Mouse (Mus musculus): Measurements from ENCODE around the gene Morn5. TPM values are rescaled to one million over a fixed set of nuclear protein-coding genes. Genes with fewer than 3 reads are reported as not detected.

The Morn5 gene
- total and polyA plus RNA-seq, 3 experiments = 0.81 to 1.3 TPM; not detected in 1

DNA sequence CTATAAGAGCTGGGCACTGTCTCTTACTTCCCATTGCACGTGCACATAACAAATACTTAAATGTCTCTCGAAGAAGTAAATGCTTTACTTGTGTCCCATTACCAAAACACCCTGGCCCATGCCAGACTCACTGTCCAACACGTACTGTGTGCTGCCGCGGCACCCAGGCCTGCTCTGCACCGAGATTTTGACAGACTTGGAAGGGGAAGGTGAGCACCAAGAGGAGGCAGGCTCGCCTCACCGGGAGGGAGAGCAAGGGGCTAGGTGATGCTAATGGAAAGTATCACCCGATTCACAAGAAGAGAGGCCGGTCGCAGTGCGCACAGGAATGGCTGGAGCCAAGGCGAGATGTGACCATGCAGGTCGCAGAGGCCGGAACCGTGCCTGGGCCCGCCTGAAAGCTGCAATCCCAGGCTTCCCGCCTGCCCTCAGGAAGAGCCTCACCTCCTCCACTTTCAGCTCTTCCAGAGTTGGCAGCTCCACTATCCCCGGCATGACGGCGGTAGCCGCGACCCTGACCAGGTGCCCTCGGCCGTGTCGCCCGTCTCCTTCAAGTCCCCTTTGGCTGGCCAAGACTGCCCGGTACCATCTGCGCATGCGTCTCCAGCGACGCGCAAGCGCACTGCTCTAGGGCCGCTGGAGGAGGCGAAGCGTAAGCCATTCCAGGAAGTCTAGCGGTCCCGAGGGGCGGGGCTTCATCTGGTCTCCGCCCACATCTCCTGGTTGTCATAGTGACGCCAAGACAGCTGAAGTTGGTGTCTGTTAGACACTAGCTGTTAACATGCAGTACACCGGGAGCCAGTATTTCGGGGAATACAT, at the start of gene Morn5, which contains the start of gene Ndufa8 (continued):
- TF ChIP-seq HCFC1 (IDR thresholded peaks at IDR 0.05; ENCODE audit: low read depth, low read length) (peak; percentile 73), TAL1 (IDR thresholded peaks at IDR 0.05; ENCODE audit: low read length) (no peak), SMC3 (IDR thresholded peaks at IDR 0.05; ENCODE audit: low read depth, low read length) (no peak), CTCF (IDR thresholded peaks at IDR 0.05 in 2 of 3, conservative IDR thresholded peaks at IDR 0.05 in 1 of 3; ENCODE audit: control insufficient read depth in 1 of 3, insufficient read depth in 1 of 3, low read depth in 2 of 3, low read length in 3 of 3, poor library complexity in 1 of 3, severe bottlenecking in 1 of 3) (no peak), MYC (IDR thresholded peaks at IDR 0.05; ENCODE audit: low read depth, low read length) (peak; percentile 49; the same call in 1 of the 2 replicates)

DNA sequence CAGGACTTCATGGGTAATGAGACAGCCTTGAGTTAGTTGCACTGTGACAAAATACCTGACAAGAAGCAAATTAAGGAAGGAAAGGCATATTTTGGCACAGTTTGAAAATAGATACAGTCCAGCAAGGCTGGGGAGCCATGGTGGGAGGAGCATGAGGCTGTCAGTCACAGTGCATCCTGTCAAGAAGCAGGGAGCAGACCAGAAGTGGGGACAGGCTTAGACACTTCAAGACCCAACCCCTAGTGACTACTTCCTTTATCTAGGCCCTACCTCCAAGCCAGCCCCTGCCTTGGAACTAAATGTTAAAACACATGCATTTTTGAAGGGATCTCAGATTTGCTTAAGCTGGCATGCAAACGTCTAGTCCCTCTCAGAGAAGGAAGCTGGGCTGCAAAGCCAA, 48.9 kb upstream of the Morn5 start:
- Histone ChIP-seq H3K36me3 (ENCODE audit: control insufficient read depth in 1 of 2, insufficient read depth in 2 of 2, low read length in 2 of 2) (no peaks in the 10 kb centered on the region), H3K9ac (ENCODE audit: control insufficient read depth, low read depth, low read length, poor library complexity, severe bottlenecking) (no peak overlapping the region), H3K27ac (ENCODE audit: control insufficient read depth, low read depth, low read length) (no peak overlapping the region), H3K9me3 (replicated peaks; ENCODE audit: insufficient read depth, low read length) (no peaks in the 10 kb centered on the region), H3K4me1 (ENCODE audit: control insufficient read depth in 1 of 2, insufficient read depth in 2 of 2, low read length in 2 of 2) (no peaks in the 10 kb centered on the region), H3K79me2 (ENCODE audit: control insufficient read depth, insufficient read depth, low read length, poor library complexity) (no peaks in the 10 kb centered on the region), H3K4me3 (ENCODE audit: control insufficient read depth in 1 of 2, insufficient read depth in 1 of 2, low read depth in 2 of 2, low read length in 2 of 2) (no peak overlapping the region), H3K27me3 (ENCODE audit: control insufficient read depth in 1 of 2, insufficient read depth in 2 of 2, low read length in 2 of 2) (no peaks in the 10 kb centered on the region; a peak in 2 of 4 replicates)
- DNase-seq (ENCODE audit: low read depth, low spot score) = peak; percentile 37
- no peak for TF ChIP-seq MXI1 (IDR thresholded peaks at IDR 0.05; ENCODE audit: low read depth, low read length)
- TF ChIP-seq SMC3 (IDR thresholded peaks at IDR 0.05; ENCODE audit: low read depth, low read length) = no peak
- no peak for TF ChIP-seq NELFE (IDR thresholded peaks at IDR 0.05; ENCODE audit: low read depth, low read length)
- no peak for TF ChIP-seq MEF2A (IDR thresholded peaks at IDR 0.05; ENCODE audit: extremely low read depth, insufficient replicate concordance, low read depth, low read length, poor library complexity, severe bottlenecking)
- TF ChIP-seq GATA1 (IDR thresholded peaks at IDR 0.05; ENCODE audit: low read depth, low read length) = no peak
- no peak for TF ChIP-seq MAZ (IDR thresholded peaks at IDR 0.05; ENCODE audit: low read depth, low read length)
- TF ChIP-seq RCOR1 (IDR thresholded peaks at IDR 0.05; ENCODE audit: low read depth, low read length) = no peak
- no peak for TF ChIP-seq MAX (IDR thresholded peaks at IDR 0.05; ENCODE audit: low read length)
- TF ChIP-seq ELF1 (IDR thresholded peaks at IDR 0.05; ENCODE audit: low read depth, low read length) = no peak
- no peak for TF ChIP-seq E2F4 (IDR thresholded peaks at IDR 0.05; ENCODE audit: borderline replicate concordance, low read depth, low read length)
- no peak for TF ChIP-seq MYB (IDR thresholded peaks at IDR 0.05; ENCODE audit: low read depth, low read length)
- no peak for TF ChIP-seq CTCF (IDR thresholded peaks at IDR 0.05 in 2 of 3, conservative IDR thresholded peaks at IDR 0.05 in 1 of 3; ENCODE audit: control insufficient read depth in 1 of 3, insufficient read depth in 1 of 3, low read depth in 2 of 3, low read length in 3 of 3, poor library complexity in 1 of 3, severe bottlenecking in 1 of 3)
- no peak for TF ChIP-seq ETS1 (IDR thresholded peaks at IDR 0.05; ENCODE audit: low read depth, low read length)
- TF ChIP-seq TCF12 (IDR thresholded peaks at IDR 0.05; ENCODE audit: low read depth, low read length) = no peak
